Mouse (Mus musculus): ENCODE measurements around the gene Coro6. TPM values are rescaled to one million over a fixed set of nuclear protein-coding genes. Genes with fewer than 3 reads are reported as not detected.

The Coro6 gene
- polyA plus RNA-seq, 1 experiment = 50.6 TPM

GRCm38 (mm10) chr11:77516553-77517425 is 54.6 kb downstream of the Coro6 start:
- H3K36me3 ChIP-seq (ENCODE audit: control insufficient read depth, insufficient read depth) = no peaks in the 10 kb centered on the region
- no peaks in the 10 kb centered on the region for H3K79me2 ChIP-seq (ENCODE audit: control insufficient read depth, insufficient read depth)
- H3ac ChIP-seq (ENCODE audit: control insufficient read depth, insufficient read length) = no peak overlapping the region
- H3K4me3 ChIP-seq = no peak overlapping the region
- H3K4me2 ChIP-seq (ENCODE audit: low read depth) = no peak overlapping the region
- H3K27me3 ChIP-seq (ENCODE audit: control insufficient read depth, insufficient read depth, insufficient read length) = no peaks in the 10 kb centered on the region
- no peak for TF ChIP-seq POLR2A (IDR thresholded peaks at IDR 0.05; ENCODE audit: insufficient read length, low read depth)
- no peak for TF ChIP-seq MYOD1 (IDR thresholded peaks at IDR 0.05; ENCODE audit: control insufficient read depth in 1 of 3, insufficient read length in 2 of 3, low read depth in 2 of 3)
- no peak for TF ChIP-seq TCF3 (IDR thresholded peaks at IDR 0.05; ENCODE audit: insufficient read length, low read depth)
- no peak for TF ChIP-seq MYOG (IDR thresholded peaks at IDR 0.05; ENCODE audit: control insufficient read depth in 1 of 3, insufficient read depth in 1 of 3, insufficient read length in 2 of 3, low read depth in 2 of 3)
- TF ChIP-seq SRF (IDR thresholded peaks at IDR 0.05; ENCODE audit: control insufficient read depth, insufficient read length, low read depth) = no peak

- no peak for TF ChIP-seq REST (IDR thresholded peaks at IDR 0.05; ENCODE audit: insufficient read depth, insufficient read length)
- TF ChIP-seq SRF (IDR thresholded peaks at IDR 0.05; ENCODE audit: control insufficient read depth, insufficient read length, low read depth) = no peak
- TF ChIP-seq USF1 (IDR thresholded peaks at IDR 0.05; ENCODE audit: low read depth) = no peak
- no peak for TF ChIP-seq MYOG (IDR thresholded peaks at IDR 0.05; ENCODE audit: control insufficient read depth in 1 of 3, insufficient read depth in 1 of 3, insufficient read length in 2 of 3, low read depth in 2 of 3)
- TF ChIP-seq CEBPB (IDR thresholded peaks at IDR 0.05; ENCODE audit: insufficient read depth, poor library complexity, severe bottlenecking) = no peak
- TF ChIP-seq MYOD1 (IDR thresholded peaks at IDR 0.05; ENCODE audit: control insufficient read depth in 1 of 3, insufficient read length in 2 of 3, low read depth in 2 of 3) = no peak
- TF ChIP-seq POLR2A (IDR thresholded peaks at IDR 0.05; ENCODE audit: insufficient read length, low read depth) = no peak
- TF ChIP-seq TCF12 (IDR thresholded peaks at IDR 0.05; ENCODE audit: insufficient read depth, poor library complexity, severe bottlenecking) = no peak
- TF ChIP-seq POLR2AphosphoS2 (IDR thresholded peaks at IDR 0.05; ENCODE audit: insufficient read length, low read depth) = no peak
- no peak for TF ChIP-seq TCF3 (IDR thresholded peaks at IDR 0.05; ENCODE audit: insufficient read length, low read depth)
- no peak for TF ChIP-seq MAX (IDR thresholded peaks at IDR 0.05; ENCODE audit: low read depth)
- TF ChIP-seq E2F4 (IDR thresholded peaks at IDR 0.05; ENCODE audit: insufficient read depth) = no peak
- no peak overlapping the region for H3K4me3 ChIP-seq
- H3K4me2 ChIP-seq (ENCODE audit: low read depth) = no peak overlapping the region
- no peak overlapping the region for H3ac ChIP-seq (ENCODE audit: control insufficient read depth, insufficient read length)
- H3K36me3 ChIP-seq (ENCODE audit: control insufficient read depth, insufficient read depth) = no peaks in the 10 kb centered on the region
- H3K27me3 ChIP-seq (ENCODE audit: control insufficient read depth, insufficient read depth, insufficient read length) = no peaks in the 10 kb centered on the region
- H3K79me2 ChIP-seq (ENCODE audit: control insufficient read depth, insufficient read depth) = no peaks in the 10 kb centered on the region
Measured at GRCm38 (mm10) chr11:77518051-77518798, 56.0 kb downstream of the Coro6 start.

- H3K27me3 ChIP-seq (ENCODE audit: control insufficient read depth, insufficient read depth, insufficient read length) = no peaks in the 10 kb centered on the region
- no peak within 1 kb of the TSS for H3K4me2 ChIP-seq (ENCODE audit: low read depth)
- TF ChIP-seq MAX (IDR thresholded peaks at IDR 0.05; ENCODE audit: low read depth) (no peak), SRF (IDR thresholded peaks at IDR 0.05; ENCODE audit: control insufficient read depth, insufficient read length, low read depth) (no peak), POLR2A (IDR thresholded peaks at IDR 0.05; ENCODE audit: insufficient read length, low read depth) (no peak), E2F4 (IDR thresholded peaks at IDR 0.05; ENCODE audit: insufficient read depth) (no peak), TCF3 (IDR thresholded peaks at IDR 0.05; ENCODE audit: insufficient read length, low read depth) (no peak), MYOG (IDR thresholded peaks at IDR 0.05; ENCODE audit: control insufficient read depth in 1 of 3, insufficient read depth in 1 of 3, insufficient read length in 2 of 3, low read depth in 2 of 3) (no peak), MYOD1 (IDR thresholded peaks at IDR 0.05; ENCODE audit: control insufficient read depth in 1 of 3, insufficient read length in 2 of 3, low read depth in 2 of 3) (no peak), USF1 (IDR thresholded peaks at IDR 0.05; ENCODE audit: low read depth) (no peak)
- H3K36me3 ChIP-seq (ENCODE audit: control insufficient read depth, insufficient read depth) = no peaks in the 10 kb centered on the region
- H3K4me3 ChIP-seq = no peak within 1 kb of the TSS
- no peaks in the 10 kb centered on the region for H3K79me2 ChIP-seq (ENCODE audit: control insufficient read depth, insufficient read depth)
- no peak within 1 kb of the TSS for H3ac ChIP-seq (ENCODE audit: control insufficient read depth, insufficient read length)
Measured at GRCm38 (mm10) chr11:77519043-77519442, 56.8 kb downstream of the Coro6 start, which contains the start of gene Gm10392. Gene Gm10392, minus strand, starts transcription at chr11:77519198.

Other genes starting within 250 kb of the Coro6 start
- 4.8 TPM for gene Ssh2, start 246.1 kb upstream of the Coro6 start, polyA plus RNA-seq (2012; fragmentation: generic; extraction: Trizol)
- 46.0 TPM for gene Ankrd13b, start 27.3 kb downstream of the Coro6 start, polyA plus RNA-seq (2012; fragmentation: generic; extraction: Trizol)
- gene Git1, start 31.2 kb downstream of the Coro6 start, polyA plus RNA-seq (2012; fragmentation: generic; extraction: Trizol) = 53.9 TPM
- 1.4 TPM for gene Abhd15, start 52.7 kb downstream of the Coro6 start, polyA plus RNA-seq (2012; fragmentation: generic; extraction: Trizol)
- 23.7 TPM for gene Trp53i13, start 53.6 kb downstream of the Coro6 start, polyA plus RNA-seq (2012; fragmentation: generic; extraction: Trizol)
- not detected for gene Gm10392, start 56.8 kb downstream of the Coro6 start, polyA plus RNA-seq (2012; fragmentation: generic; extraction: Trizol)
- 9.2 TPM for gene Taok1, start 145.4 kb downstream of the Coro6 start, polyA plus RNA-seq (2012; fragmentation: generic; extraction: Trizol)
- gene Nufip2, start 223.7 kb downstream of the Coro6 start, polyA plus RNA-seq (2012; fragmentation: generic; extraction: Trizol) = 9.3 TPM